Mouse (Mus musculus) kidney, postnatal 0 days (tissue): ENCODE measurements around the gene Defa26. TPM values are rescaled to one million over a fixed set of nuclear protein-coding genes. Genes with fewer than 3 reads are reported as not detected.
"Not testable (repeated sequence)": the region's sequence is repeated elsewhere in the genome, so short reads cannot be mapped to it uniquely, and the experiment has no call there.

Experiments used
- ATAC-seq: fragments of 200-750 bp; cut with Nextera tagmentation; replicated peaks from 2 replicates; pipeline ENCODE4 v1.8.0; 2017; ENCODE audit warnings: low read depth, moderate number of reproducible peaks, moderate TSS enrichment, moderate library complexity; ENCODE audit not compliant: low FRiP score
- DNase-seq: peaks from one replicate; pipeline ENCODE4 v3.0.0-alpha.2; 2016; ENCODE audit warnings: low spot score
- H3K27ac ChIP-seq: fragments of 300-500 bp; sonication (generic); 2 replicates; pipeline ENCODE4 v1.5.1; 2014; ENCODE audit warnings: mild to moderate bottlenecking
- H3K27me3 ChIP-seq: fragments of 300-500 bp; sonication (generic); 2 replicates; pipeline ENCODE4 v1.6.1; 2014; ENCODE audit warnings: low read length, mixed read lengths; ENCODE audit not compliant: insufficient read depth
- H3K36me3 ChIP-seq: fragments of 300-500 bp; sonication (generic); 2 replicates; pipeline ENCODE4 v1.6.1; 2014; ENCODE audit warnings: low read length, mixed read lengths; ENCODE audit not compliant: insufficient read depth
- H3K4me1 ChIP-seq: fragments of 300-500 bp; sonication (generic); replicated peaks from 2 replicates; pipeline ENCODE4 v1.6.1; 2014; ENCODE audit warnings: antibody characterized with exemption, low read length, mixed read lengths; ENCODE audit not compliant: insufficient read depth
- H3K4me2 ChIP-seq: fragments of 300-500 bp; sonication (generic); 2 replicates; pipeline ENCODE4 v1.6.1; 2014; ENCODE audit warnings: mild to moderate bottlenecking, low read length, moderate library complexity, mixed read lengths
- H3K4me3 ChIP-seq: fragments of 300-500 bp; sonication (generic); replicated peaks from 2 replicates; pipeline ENCODE4 v1.5.1; 2014; ENCODE audit warnings: low read depth, low read length
- H3K9ac ChIP-seq: fragments of 300-500 bp; sonication (generic); 2 replicates; pipeline ENCODE4 v1.6.1; 2014; ENCODE audit warnings: low read depth, low read length
- H3K9me3 ChIP-seq: fragments of 300-500 bp; sonication (generic); replicated peaks from 2 replicates; pipeline ENCODE4 v1.6.1; 2016; ENCODE audit warnings: low read length, inconsistent platforms, mixed read lengths
- WGBS: fragments of 180-500 bp; shearing (Covaris S2); extraction: QIAGEN DNeasy Blood & Tissue Kit; methylation state at CpG from one replicate; pipeline ENCODE4 v1.1.7; 2014; 5-methylcytosine and 5-hydroxymethylcytosine counted together
- polyA plus RNA-seq: library from polyadenylated mRNA; unstranded; fragments of >200 nt; fragmentation: Nextera tagmentation; extraction: Ambion mirVana; gene quantifications from 2 replicates; pipeline ENCODE4 v1.2.1, GENCODE M21; 2015

The Defa26 gene
- not detected in 2 replicates for polyA plus RNA-seq

GRCm38 (mm10) chr8:21617883-21618282, at the start of gene Defa26:
Defa26 (plus strand) TSS chr8:21618183.
- not testable (repeated sequence) for H3K4me2 ChIP-seq, H3K4me3 ChIP-seq, H3K27me3 ChIP-seq, H3K36me3 ChIP-seq, H3K9ac ChIP-seq, H3K27ac ChIP-seq, H3K4me1 ChIP-seq, ATAC-seq, DNase-seq, H3K9me3 ChIP-seq
- no CpG with 5 or more reads among the region's 1 CpGs for WGBS

- H3K27me3 ChIP-seq, ATAC-seq, H3K4me1 ChIP-seq, DNase-seq, H3K4me2 ChIP-seq, H3K9ac ChIP-seq, H3K36me3 ChIP-seq, H3K9me3 ChIP-seq, H3K27ac ChIP-seq, H3K4me3 ChIP-seq: not testable (repeated sequence)
- WGBS, result no CpG with 5 or more reads among the region's 1 CpGs
These were observed 35.3 kb upstream of the Defa26 start, which contains the start of gene Defa28 for GRCm38 (mm10) chr8:21582706-21583105. Defa28 (plus strand) TSS chr8:21583006.

GRCm38 (mm10) chr8:21594408-21594807, 23.6 kb upstream of the Defa26 start, which contains the start of gene Gm7861:
Gm7861 (minus strand) TSS chr8:21594508.
- not testable (repeated sequence) for H3K27me3 ChIP-seq, ATAC-seq, H3K9me3 ChIP-seq, H3K4me3 ChIP-seq, DNase-seq, H3K9ac ChIP-seq, H3K4me1 ChIP-seq, H3K36me3 ChIP-seq, H3K4me2 ChIP-seq, H3K27ac ChIP-seq
- no CpG with 5 or more reads among the region's 1 CpGs for WGBS

- not testable (repeated sequence) for H3K27me3 ChIP-seq, ATAC-seq, H3K27ac ChIP-seq, H3K36me3 ChIP-seq, H3K9ac ChIP-seq, H3K4me3 ChIP-seq, H3K4me1 ChIP-seq, H3K4me2 ChIP-seq, DNase-seq, H3K9me3 ChIP-seq
- no CpG with 5 or more reads among the region's 2 CpGs for WGBS
These were observed 37.5 kb downstream of the Defa26 start, which contains the start of gene Defa17 for GRCm38 (mm10) chr8:21655480-21655879. Defa17 (plus strand) TSS chr8:21655780.

GRCm38 (mm10) chr8:21665497-21665896, 47.5 kb downstream of the Defa26 start, which contains the start of gene Defa34:
Defa34 (plus strand) TSS chr8:21665797.
- H3K4me2 ChIP-seq, H3K27me3 ChIP-seq, DNase-seq, H3K9me3 ChIP-seq, H3K36me3 ChIP-seq, H3K9ac ChIP-seq, ATAC-seq, H3K4me3 ChIP-seq, H3K27ac ChIP-seq, H3K4me1 ChIP-seq: not testable (repeated sequence)
- WGBS, result no CpG with 5 or more reads among the region's 1 CpGs

Other genes with a start within 250 kb of the Defa26 start
- gene Defa2, start 239.7 kb upstream of the Defa26 start, polyA plus RNA-seq, result not detected in 2 replicates
- not detected in 2 replicates for gene Defa33, start 226.4 kb upstream of the Defa26 start, polyA plus RNA-seq
- not detected in 2 replicates for gene Defa36, start 190.8 kb upstream of the Defa26 start, polyA plus RNA-seq
- not detected in 2 replicates for gene Gm7849, start 161.6 kb upstream of the Defa26 start, polyA plus RNA-seq
- not detected in 2 replicates for gene Defa20, start 108.9 kb upstream of the Defa26 start, polyA plus RNA-seq
- gene Defa32, start 89.2 kb upstream of the Defa26 start, polyA plus RNA-seq, result not detected in 2 replicates
- not detected in 2 replicates for gene Defa37, start 52.8 kb upstream of the Defa26 start, polyA plus RNA-seq
- gene Defa28, start 35.2 kb upstream of the Defa26 start, polyA plus RNA-seq, result not detected in 2 replicates
- not detected in 2 replicates for gene Gm7861, start 23.7 kb upstream of the Defa26 start, polyA plus RNA-seq
- gene Defa17, start 37.6 kb downstream of the Defa26 start, polyA plus RNA-seq, result not detected in 2 replicates
- gene Defa34, start 47.6 kb downstream of the Defa26 start, polyA plus RNA-seq, result not detected in 2 replicates
- gene AY761184, start 85.5 kb downstream of the Defa26 start, polyA plus RNA-seq, result not detected in 2 replicates
- gene Defa24, start 116.3 kb downstream of the Defa26 start, polyA plus RNA-seq, result not detected in 2 replicates
- not detected in 2 replicates for gene Defb50, start 205.4 kb downstream of the Defa26 start, polyA plus RNA-seq
- 2.7 and 4.5 TPM in 2 replicates for gene Defb2, start 221.7 kb downstream of the Defa26 start, polyA plus RNA-seq
- not detected in 2 replicates for gene Defb10, start 240.7 kb downstream of the Defa26 start, polyA plus RNA-seq